Mouse (Mus musculus) cerebellum, postnatal 14 days (tissue): ENCODE data around the gene Exosc1.

ENCODE experiments used
- DNase-seq, 2 experiments: peaks; one replicate each; pipeline ENCODE4 v3.0.0; 2021; ENCODE audit warnings: mixed read lengths in 2 of 2

The Exosc1 gene

GRCm38 (mm10) chr19:41912121-41913080 is 20.8 kb downstream of the Exosc1 start:
- peak; percentile 60 to 65 for DNase-seq

GRCm38 (mm10) chr19:41911178-41912073 is 21.8 kb downstream of the Exosc1 start, which contains the start of gene Pgam1:
Pgam1 (plus strand) TSS chr19:41911923.
- DNase-seq: peak; percentile 98 to 99

GRCm38 (mm10) chr19:41910396-41910795 is 22.8 kb downstream of the Exosc1 start:
- DNase-seq: no peak

GRCm38 (mm10) chr19:41908736-41909135 is 24.5 kb downstream of the Exosc1 start:
- peak in 1 of 2 experiments; percentile 24 for DNase-seq

- peak in 1 of 2 experiments; percentile 17 for DNase-seq
Observed at GRCm38 (mm10) chr19:41907079-41907760, 26.0 kb downstream of the Exosc1 start.

GRCm38 (mm10) chr19:41906311-41907078 is 26.7 kb downstream of the Exosc1 start:
- no peak for DNase-seq

- DNase-seq: no peak
Observed at GRCm38 (mm10) chr19:41905246-41905645, 28.0 kb downstream of the Exosc1 start.

GRCm38 (mm10) chr19:41902848-41903593 is 30.2 kb downstream of the Exosc1 start:
- DNase-seq: no peak

GRCm38 (mm10) chr19:41901696-41902095 is 31.5 kb downstream of the Exosc1 start:
- DNase-seq: no peak

GRCm38 (mm10) chr19:41900495-41901090 is 32.6 kb downstream of the Exosc1 start:
- DNase-seq: no peak

- peak; percentile 55 to 61 for DNase-seq
Observed at GRCm38 (mm10) chr19:41898860-41899259, 34.4 kb downstream of the Exosc1 start.

GRCm38 (mm10) chr19:41896319-41896711 is 36.9 kb downstream of the Exosc1 start:
- DNase-seq: no peak

GRCm38 (mm10) chr19:41895460-41896318 is 37.5 kb downstream of the Exosc1 start, which contains the start of gene Rrp12:
Rrp12 (minus strand) TSS chr19:41896173.
- peak; percentile 79 to 90 for DNase-seq

GRCm38 (mm10) chr19:41894959-41895358 is 38.3 kb downstream of the Exosc1 start:
- DNase-seq: peak in 1 of 2 experiments; percentile 14

- DNase-seq: no peak
Observed at GRCm38 (mm10) chr19:41888191-41888590, 45.0 kb downstream of the Exosc1 start.

- DNase-seq: no peak
Observed at GRCm38 (mm10) chr19:41883882-41884281, 49.3 kb downstream of the Exosc1 start.

- no peak for DNase-seq
Observed at GRCm38 (mm10) chr19:41881842-41882241, 51.4 kb downstream of the Exosc1 start.

GRCm38 (mm10) chr19:41874356-41874755 is 58.9 kb downstream of the Exosc1 start:
- no peak for DNase-seq
